Mouse (Mus musculus): Measurements from ENCODE around the gene Luzp1. TPM values are rescaled to one million over a fixed set of nuclear protein-coding genes. Genes with fewer than 3 reads are reported as not detected.

The Luzp1 gene
- polyA plus RNA-seq (2012; rRNA removed; ENCODE audit: low replicate concordance), result 17.1 and 21.2 TPM in 2 replicates

GRCm38 (mm10) chr4:136469371-136469903 lies at the start of gene Luzp1:
Luzp1 (plus strand) TSS chr4:136469761.

DNA sequence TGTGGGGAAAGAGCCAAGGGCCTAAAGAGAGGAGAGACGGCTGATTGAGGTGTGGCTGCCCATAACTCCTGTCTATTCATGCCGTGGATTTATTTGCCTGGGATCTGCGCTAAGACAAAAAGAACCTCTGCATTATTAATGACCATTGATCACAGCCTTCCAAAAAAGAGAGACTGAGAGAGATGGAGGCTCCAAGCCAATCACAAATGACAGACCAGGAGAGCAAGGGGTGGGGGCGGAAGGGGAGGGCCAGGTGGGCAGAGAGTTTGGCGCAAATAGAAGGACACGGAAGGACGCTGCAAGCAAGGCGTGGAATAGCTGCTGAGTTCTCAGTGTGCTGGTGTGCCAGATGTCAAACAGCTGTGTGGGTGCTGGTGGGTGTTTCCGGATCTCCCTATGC lies 46.3 kb upstream of the Luzp1 start, which contains the start of gene Htr1d:
Gene Htr1d, plus strand, starts transcription at position 301 of the 400 bp plus-strand sequence.

GRCm38 (mm10) chr4:136462086-136462838 lies 7.3 kb upstream of the Luzp1 start, which contains the start of gene 6030445D17Rik:
6030445D17Rik (plus strand) TSS chr4:136462250.

GRCm38 (mm10) chr4:136602568-136602967 lies 133.0 kb downstream of the Luzp1 start, which contains the start of gene Kdm1a:
Kdm1a (minus strand) TSS chr4:136602723.

Other genes with a start within 250 kb of the Luzp1 start
- gene Tcea3, start 222.0 kb upstream of the Luzp1 start, polyA plus RNA-seq (2012; rRNA removed; ENCODE audit: low replicate concordance), result 2.8 and 2.9 TPM in 2 replicates
- gene Zfp46, start 185.1 kb upstream of the Luzp1 start, polyA plus RNA-seq (2012; rRNA removed; ENCODE audit: low replicate concordance), result 22.3 and 27.7 TPM in 2 replicates
- gene Hnrnpr, start 158.8 kb upstream of the Luzp1 start, polyA plus RNA-seq (2012; rRNA removed; ENCODE audit: low replicate concordance), result 9.9 and 21.0 TPM in 2 replicates
- 0.46 TPM in 1 of 2 replicates, not detected in the other for gene Htr1d, start 46.2 kb upstream of the Luzp1 start, polyA plus RNA-seq (2012; rRNA removed; ENCODE audit: low replicate concordance)
- 0.35 and 0.52 TPM in 2 replicates for gene 6030445D17Rik, start 7.5 kb upstream of the Luzp1 start, polyA plus RNA-seq (2012; rRNA removed; ENCODE audit: low replicate concordance)
- 24.4 and 42.8 TPM in 2 replicates for gene Kdm1a, start 133.0 kb downstream of the Luzp1 start, polyA plus RNA-seq (2012; rRNA removed; ENCODE audit: low replicate concordance)
- not detected in 2 replicates for gene Tex46, start 140.7 kb downstream of the Luzp1 start, polyA plus RNA-seq (2012; rRNA removed; ENCODE audit: low replicate concordance)
- gene Lactbl1, start 152.9 kb downstream of the Luzp1 start, polyA plus RNA-seq (2012; rRNA removed; ENCODE audit: low replicate concordance), result 0.03 TPM in 1 of 2 replicates, not detected in the other